Mouse (Mus musculus) heart, postnatal 0 days (tissue): ENCODE results near the gene Tmem169.

Experiments used
- CTCF ChIP-seq: IDR thresholded peaks from 2 replicates; pipeline ENCODE4 v1.5.1; 2016; ENCODE audit warnings: antibody characterized with exemption, control low read depth, low read depth
- EP300 ChIP-seq: IDR thresholded peaks from 2 replicates; pipeline ENCODE4 v1.6.1; 2016; ENCODE audit warnings: antibody characterized with exemption, low read depth

GRCm38 (mm10) chr1:72286904-72287303, 2.7 kb downstream of the Tmem169 start:
- TF ChIP-seq EP300 (no peak), CTCF (no peak)
